Mouse (Mus musculus) E14TG2a.4 (cell line): ENCODE data around the gene Dock4.

ENCODE experiments used
- CTCF ChIP-seq: conservative IDR thresholded peaks from 2 replicates; pipeline ENCODE4 v1.5.1; 2014; ENCODE audit warnings: low read length
- POU5F1 ChIP-seq: IDR thresholded peaks from 2 replicates; pipeline ENCODE4 v1.6.1; 2014; ENCODE audit warnings: low read length, borderline replicate concordance

GRCm38 (mm10) chr12:40657229-40657885 is 211.6 kb downstream of the Dock4 start:
- TF ChIP-seq CTCF (no peak), POU5F1 (no peak)
